ENCODE assay signal across 18 mouse cellular contexts in genomic region chr6:94021239-94021962, GRCm38 (mm10).
"Had no signal": no experiment of that assay in that cellular context is flagged by ENCODE, and none has a peak within 500 bp of the region (broad histone marks: within the 10 kb centered on the region; RNA-seq: fewer than 3 reads in every experiment).

No protein-coding gene starts in this region.

- ATAC-seq: intestine, embryonic 16.5 days; liver, postnatal 0 days; midbrain, embryonic 13.5 days; midbrain, embryonic 16.5 days had no signal

- H3K4me3 ChIP-seq: limb, embryonic 12.5 days; limb, embryonic 15.5 days; megakaryocyte, embryonic 14.5 days; midbrain, embryonic 10.5 days; midbrain, embryonic 13.5 days; myocyte had no signal

- H3K9me3 ChIP-seq: limb, embryonic 12.5 days; limb, embryonic 15.5 days; megakaryocyte, embryonic 14.5 days; midbrain, embryonic 10.5 days; midbrain, embryonic 13.5 days had no signal

- H3K9ac ChIP-seq: limb, embryonic 12.5 days; limb, embryonic 15.5 days; liver, embryonic 14.5 days; liver, postnatal 0 days; midbrain, embryonic 13.5 days had no signal

- H3K4me1 ChIP-seq: limb, embryonic 15.5 days; megakaryocyte, embryonic 14.5 days had no signal

- H3K27ac ChIP-seq: limb, embryonic 12.5 days; limb, embryonic 15.5 days; liver, embryonic 14.5 days; midbrain, embryonic 10.5 days; midbrain, embryonic 13.5 days had no signal

- H3K36me3 ChIP-seq: limb, embryonic 12.5 days; limb, embryonic 15.5 days; midbrain, embryonic 10.5 days; midbrain, embryonic 13.5 days had no signal

- DNase-seq: kidney, adult 18-20 months; kidney, adult 9 months; kidney, postnatal 14 days; kidney, postnatal 4 days; left cerebral cortex, postnatal 4 days; liver, postnatal 0 days; thymus, adult 18-20 months; thymus, postnatal 36 days had no signal

- H3K4me2 ChIP-seq: limb, embryonic 12.5 days; limb, embryonic 15.5 days; liver, embryonic 11.5 days; midbrain, embryonic 13.5 days had no signal

- H3K27me3 ChIP-seq: limb, embryonic 12.5 days; limb, embryonic 15.5 days; megakaryocyte, embryonic 14.5 days; midbrain, embryonic 13.5 days had no signal
